Mouse (Mus musculus): ENCODE data around the gene Rimkla.

Gene Rimkla

GRCm38 (mm10) chr4:119465841-119466240 is 26.6 kb downstream of the Rimkla start:
- DNase-seq = no peak

- DNase-seq = no peak
Measured at GRCm38 (mm10) chr4:119463756-119464419, 28.5 kb downstream of the Rimkla start.

GRCm38 (mm10) chr4:119462858-119463755 is 29.3 kb downstream of the Rimkla start:
- DNase-seq = peak; percentile 83

GRCm38 (mm10) chr4:119462457-119462856 is 30.0 kb downstream of the Rimkla start:
- DNase-seq = no peak

GRCm38 (mm10) chr4:119460728-119461141 is 31.7 kb downstream of the Rimkla start:
- DNase-seq = peak; percentile 64

GRCm38 (mm10) chr4:119460296-119460695 is 32.1 kb downstream of the Rimkla start:
- DNase-seq = peak; percentile 55

GRCm38 (mm10) chr4:119453533-119453932 is 38.9 kb downstream of the Rimkla start:
- no peak for DNase-seq

- DNase-seq = no peak
Measured at GRCm38 (mm10) chr4:119453128-119453527, 39.3 kb downstream of the Rimkla start.

- no peak for DNase-seq
Measured at GRCm38 (mm10) chr4:119450436-119450835, 42.0 kb downstream of the Rimkla start.

GRCm38 (mm10) chr4:119447786-119448185 is 44.6 kb downstream of the Rimkla start:
- no peak for DNase-seq

GRCm38 (mm10) chr4:119447261-119447660 is 45.2 kb downstream of the Rimkla start:
- no peak for DNase-seq

GRCm38 (mm10) chr4:119442539-119442938 is 49.9 kb downstream of the Rimkla start:
- DNase-seq = no peak

- DNase-seq = no peak
Measured at GRCm38 (mm10) chr4:119441836-119442235, 50.6 kb downstream of the Rimkla start.

GRCm38 (mm10) chr4:119437936-119438335 is 54.5 kb downstream of the Rimkla start:
- DNase-seq = no peak

- peak; percentile 73 for DNase-seq
Measured at GRCm38 (mm10) chr4:119430678-119431077, 61.8 kb downstream of the Rimkla start.

- peak; percentile 71 for DNase-seq
Measured at GRCm38 (mm10) chr4:119427680-119428079, 64.7 kb downstream of the Rimkla start.

GRCm38 (mm10) chr4:119425601-119426000 is 66.8 kb downstream of the Rimkla start:
- DNase-seq = no peak

- no peak for DNase-seq
Measured at GRCm38 (mm10) chr4:119425077-119425476, 67.4 kb downstream of the Rimkla start.

GRCm38 (mm10) chr4:119422294-119422964 is 70.0 kb downstream of the Rimkla start, which contains the start of the genes Ppcs and Zmynd12:
TSS of gene Ppcs (minus strand) at chr4:119422420.
TSS of gene Zmynd12 (plus strand) at chr4:119422814.
- DNase-seq = peak; percentile 96

- DNase-seq = no peak
Measured at GRCm38 (mm10) chr4:119421921-119422293, 70.5 kb downstream of the Rimkla start.

GRCm38 (mm10) chr4:119421191-119421590 is 71.2 kb downstream of the Rimkla start:
- DNase-seq = no peak

- no peak for DNase-seq
Measured at GRCm38 (mm10) chr4:119417894-119418293, 74.5 kb downstream of the Rimkla start.

GRCm38 (mm10) chr4:119417270-119417669 is 75.2 kb downstream of the Rimkla start:
- no peak for DNase-seq

Measured in kidney, postnatal 10 days (tissue).